Mouse (Mus musculus) R1 (cell line): ENCODE data around the gene Gm7861.
"Not testable (repeated sequence)": the region's sequence is repeated elsewhere in the genome, so short reads cannot be mapped to it uniquely, and the experiment has no call there.

ENCODE experiments used
- DNase-seq: peaks from one replicate; pipeline ENCODE4 v3.0.0-alpha.2; 2018; ENCODE audit warnings: low read depth, low spot score

Gm7861 gene

DNA sequence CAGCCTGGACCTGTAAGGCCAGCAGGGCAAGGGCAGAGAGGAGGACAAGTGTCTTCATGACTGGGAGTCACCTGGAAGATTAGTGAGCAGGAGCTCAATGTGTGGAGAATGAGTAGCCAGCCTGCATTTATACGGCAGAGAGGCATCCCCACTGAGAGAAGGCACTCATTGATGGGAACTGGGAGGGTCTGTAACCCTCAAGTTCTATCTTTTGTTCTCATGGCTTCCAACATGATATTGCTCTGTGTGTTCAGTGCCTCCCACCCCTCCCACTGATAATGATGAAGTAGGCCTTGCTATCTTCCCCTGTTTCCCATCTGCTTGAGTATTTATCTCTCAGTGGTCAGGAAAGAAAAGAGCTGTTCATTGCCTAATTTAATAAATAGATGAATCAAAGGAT lies at the start of gene Gm7861:
Gene Gm7861, minus strand, starts transcription at position 101 of the 400 bp plus-strand sequence.
- DNase-seq: not testable (repeated sequence)

DNA sequence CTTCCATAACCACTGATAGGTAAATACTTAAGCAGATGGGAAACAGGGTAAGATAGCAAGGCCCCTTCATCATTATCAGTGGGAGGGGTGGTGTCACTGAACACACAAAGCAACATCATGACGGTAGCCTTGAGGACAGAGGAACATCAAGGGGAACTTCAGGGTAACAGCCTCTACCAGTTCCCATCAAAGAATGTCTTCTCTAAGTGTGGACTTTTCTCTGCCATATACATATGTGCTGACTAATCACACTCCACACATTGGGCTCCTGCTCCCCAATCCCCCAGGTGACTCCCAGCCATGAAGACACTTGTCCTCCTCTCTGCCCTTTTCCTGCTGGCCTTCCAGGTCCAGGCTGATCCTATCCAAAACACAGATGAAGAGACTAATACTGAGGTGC lies 23.6 kb upstream of the Gm7861 start, which contains the start of gene Defa26:
Gene Defa26, plus strand, starts transcription at position 301 of the 400 bp plus-strand sequence.
- DNase-seq: not testable (repeated sequence)

DNA sequence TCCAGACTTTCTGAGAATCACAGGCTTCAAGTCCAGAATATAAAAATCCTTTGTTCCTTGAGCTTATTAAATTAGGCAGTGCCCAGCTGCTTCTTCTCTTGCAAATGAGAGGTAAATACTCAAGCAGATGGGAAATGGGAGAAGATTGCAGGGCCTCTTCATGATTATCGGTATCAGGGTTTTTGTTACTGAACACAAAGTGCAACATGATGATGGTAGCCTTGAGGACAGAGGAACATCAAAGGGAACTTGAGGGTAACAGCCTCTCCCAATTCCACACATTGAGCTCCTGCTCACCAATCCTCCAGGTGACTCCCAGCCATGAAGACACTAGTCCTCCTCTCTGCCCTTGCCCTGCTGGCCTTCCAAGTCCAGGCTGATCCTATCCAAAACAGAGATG lies 11.6 kb downstream of the Gm7861 start, which contains the start of gene Defa28:
Gene Defa28, plus strand, starts transcription at position 301 of the 400 bp plus-strand sequence.
- not testable (repeated sequence) for DNase-seq

DNA sequence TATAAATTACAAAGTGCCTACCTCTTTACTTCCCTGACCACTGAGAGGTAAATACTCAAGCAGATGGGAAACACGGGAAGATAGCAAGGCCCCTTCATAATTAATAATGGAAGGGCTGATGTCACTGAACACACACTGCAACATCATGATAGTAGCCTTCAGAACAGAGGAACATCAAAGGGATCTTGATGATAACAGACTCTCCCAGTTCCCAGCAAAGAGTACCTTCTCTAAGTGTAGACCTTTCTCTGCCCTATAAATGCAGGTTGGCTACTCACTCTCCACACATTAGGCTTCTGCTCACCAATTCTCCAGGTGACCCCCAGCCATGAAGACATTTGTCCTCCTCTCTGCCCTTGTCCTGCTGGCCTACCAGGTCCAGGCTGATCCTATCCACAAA lies 29.2 kb downstream of the Gm7861 start, which contains the start of gene Defa37:
Gene Defa37, plus strand, starts transcription at position 301 of the 400 bp plus-strand sequence.
- not testable (repeated sequence) for DNase-seq
